ENCODE assay signal across 8 mouse cellular contexts in the genomic region with DNA sequence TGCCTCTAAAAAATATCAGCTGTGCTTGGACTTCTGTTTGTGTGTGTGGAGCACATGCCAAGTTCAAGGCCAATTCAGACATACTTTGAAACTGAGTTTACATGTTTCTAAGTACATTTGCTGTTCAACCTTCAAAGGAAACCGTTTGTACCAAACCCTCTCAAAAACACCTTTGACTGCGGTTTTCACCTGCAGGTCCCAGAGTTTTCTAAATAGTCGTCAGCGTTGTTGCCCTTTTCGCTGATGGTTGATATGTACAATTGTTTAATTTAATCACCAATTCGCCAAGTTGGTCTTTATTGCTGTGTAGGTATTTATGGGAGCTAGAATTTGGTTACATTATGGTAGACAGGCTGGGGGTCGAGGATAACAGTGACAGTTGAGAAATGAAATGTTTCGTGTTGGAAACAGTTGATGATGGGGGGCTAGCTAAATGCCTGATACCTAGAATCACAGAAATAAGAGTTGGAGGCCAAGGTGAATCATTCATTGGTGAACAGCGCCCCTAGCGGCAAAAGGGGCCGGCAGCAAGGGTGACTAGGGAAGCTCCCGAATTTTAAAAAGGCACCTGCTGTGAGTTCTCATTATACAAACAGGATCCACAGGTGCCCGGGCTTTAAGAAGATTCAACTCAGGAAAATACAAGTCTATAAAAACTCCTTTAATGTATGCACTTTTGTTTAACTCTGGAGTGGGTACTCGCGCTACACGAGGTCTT. TPM values are rescaled to one million over a fixed set of nuclear protein-coding genes. Genes with fewer than 3 reads are reported as not detected.
DNase-seq lines count a peak whose midpoint lies in the region; ATAC-seq and TF ChIP-seq lines count a peak whose summit lies in the region.

No protein-coding gene starts in this region.

- no peak overlapping the region for H3K27ac ChIP-seq in hindbrain, embryonic 12.5 days
- peak overlapping the region; percentile 90; the same call in 1 of the 2 replicates for H3K27ac ChIP-seq in lung, embryonic 14.5 days (ENCODE audit: low read depth)

- peak overlapping the region; percentile 99 for H3K4me2 ChIP-seq in hindbrain, embryonic 12.5 days (replicated peaks)
- H3K4me2 ChIP-seq in lung, embryonic 14.5 days: peak overlapping the region; percentile 89

- H3K9me3 ChIP-seq in hindbrain, embryonic 12.5 days (replicated peaks): no peaks in the 10 kb centered on the region
- no peaks in the 10 kb centered on the region for H3K9me3 ChIP-seq in lung, embryonic 14.5 days (ENCODE audit: low read depth, low read length)

- peak overlapping the region; percentile 65 for H3K4me3 ChIP-seq in hindbrain, embryonic 12.5 days
- H3K4me3 ChIP-seq in lung, embryonic 14.5 days (ENCODE audit: low read depth, low read length): peak overlapping the region; percentile 67

- 30% methylated on average over 16 of the region's 16 CpGs for WGBS in hindbrain, embryonic 12.5 days
- 19% methylated on average over 16 of the region's 16 CpGs for WGBS in lung, embryonic 14.5 days

- DNase-seq in adipocyte (ENCODE audit: low spot score): peak; percentile 90
- peak; percentile 76 to 88 for DNase-seq in cerebellum, postnatal 25 days
- peak; percentile 82 to 90 for DNase-seq in frontal cortex, postnatal 25 days (ENCODE audit: low spot score in 2 of 2)
- DNase-seq in layer of hippocampus, adult 9-11 months: peak; percentile 59
- DNase-seq in lung, embryonic 14.5 days: peak; percentile 96
- peak; percentile 81 for DNase-seq in ovary, postnatal 10 days (ENCODE audit: low spot score)
- peak; percentile 67 to 70 for DNase-seq in urinary bladder, adult 18-20 months (ENCODE audit: low spot score in 2 of 2)

- 0 out of 2 replicates have a peak, but pooled peaks have one; percentile 14 for ATAC-seq in hindbrain, embryonic 12.5 days (ENCODE audit: low FRiP score)
- ATAC-seq in lung, embryonic 14.5 days (ENCODE audit: insufficient read depth): no peak; the same call in 1 of the 2 replicates

- H3K36me3 ChIP-seq in hindbrain, embryonic 12.5 days: no peaks in the 10 kb centered on the region
- H3K36me3 ChIP-seq in lung, embryonic 14.5 days (ENCODE audit: insufficient read depth): 0 out of 2 replicates have a peak, but pooled peaks cover 3% of the 10 kb centered on the region

- H3K27me3 ChIP-seq in hindbrain, embryonic 12.5 days: peaks cover 15% of the 10 kb centered on the region
- no peaks in the 10 kb centered on the region for H3K27me3 ChIP-seq in lung, embryonic 14.5 days (ENCODE audit: insufficient read depth, low read length)

- peaks cover 22% of the 10 kb centered on the region for H3K4me1 ChIP-seq in hindbrain, embryonic 12.5 days
- H3K4me1 ChIP-seq in lung, embryonic 14.5 days (ENCODE audit: insufficient read depth): peaks cover 25% of the 10 kb centered on the region

- H3K9ac ChIP-seq in hindbrain, embryonic 12.5 days: no peak overlapping the region
- peak overlapping the region; percentile 75 for H3K9ac ChIP-seq in lung, embryonic 14.5 days

- TF ChIP-seq CTCF in lung, embryonic 14.5 days (IDR thresholded peaks at IDR 0.05; ENCODE audit: low read depth): peak; percentile 87

RNA-seq across cellular contexts. Expression of a gene that starts 8.3 kb away (rescaled TPM):
- 3.5 and 6.6 TPM in 2 replicates for polyA plus RNA-seq in hindbrain, embryonic 12.5 days (2016; fragmentation: Nextera tagmentation; extraction: Ambion mirVana)
- polyA plus RNA-seq in lung, embryonic 14.5 days (2014; fragmentation: Nextera tagmentation; extraction: Ambion mirVana): 40.3 and 50.9 TPM in 2 replicates
